Mouse (Mus musculus): Measurements from ENCODE around the gene Cldn13.

DNA sequence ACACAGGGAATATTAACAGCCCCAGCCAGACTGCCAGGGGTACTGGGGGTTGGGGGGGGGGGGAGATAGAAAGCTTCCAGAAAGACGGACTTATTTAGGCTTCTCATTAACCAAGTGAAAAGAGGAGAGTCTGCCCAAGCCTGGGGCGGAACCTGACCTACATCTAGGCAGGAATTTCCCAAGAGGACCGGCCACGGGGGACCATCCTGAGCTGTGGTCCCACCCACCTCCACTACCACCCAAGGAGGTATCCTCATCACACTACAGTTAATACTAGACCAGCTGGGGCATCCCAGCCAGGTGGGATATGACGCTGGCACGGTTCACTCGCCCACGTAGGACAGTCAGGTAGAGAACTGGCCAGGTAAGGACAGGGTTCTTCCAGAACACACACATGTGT is 42.3 kb downstream of the Cldn13 start:
- no peak for TF ChIP-seq CTCF (IDR thresholded peaks at IDR 0.05; ENCODE audit: low read depth)
- TF ChIP-seq EP300 (optimal IDR thresholded peaks at IDR 0.05) = no peak
